Mouse (Mus musculus): ENCODE results near the gene Ntf5. TPM values are rescaled to one million over a fixed set of nuclear protein-coding genes. Genes with fewer than 3 reads are reported as not detected.

Ntf5 gene
- polyA plus RNA-seq, 1 experiment, result 0.08 TPM

DNA sequence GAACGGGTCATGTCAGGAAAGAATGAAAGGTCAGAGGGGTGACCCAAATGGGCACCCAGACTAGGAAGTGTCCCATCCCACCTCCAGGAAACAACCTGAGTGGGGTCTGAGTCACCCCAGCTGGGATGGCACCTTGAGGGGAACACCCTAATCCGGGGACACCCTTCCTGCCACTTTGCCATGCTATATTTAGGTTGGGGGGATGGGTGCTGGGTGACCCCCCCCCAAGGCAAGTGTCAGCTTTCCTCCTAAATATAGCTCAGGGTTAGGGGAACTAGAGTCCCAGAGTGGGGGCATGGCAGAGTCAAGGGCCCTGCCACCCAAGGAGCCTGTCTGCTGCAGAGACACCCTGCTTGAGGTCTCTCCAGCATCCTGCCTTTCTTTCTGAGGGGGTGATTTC lies 1.1 kb upstream of the Ntf5 start:
- Histone ChIP-seq H3K4me3 (ENCODE audit: insufficient read depth, low read length) (no peak overlapping the region), H3K27ac (ENCODE audit: insufficient read depth, low read length) (no peak overlapping the region), H3K4me1 (ENCODE audit: control insufficient read depth, insufficient read depth, low read length) (no peaks in the 10 kb centered on the region)
- TF ChIP-seq POLR2A (IDR thresholded peaks at IDR 0.05; ENCODE audit: extremely low read depth, insufficient read depth, low read length) (no peak), CTCF (IDR thresholded peaks at IDR 0.05; ENCODE audit: extremely low read depth, insufficient read depth, low read length) (no peak)

- TF ChIP-seq CTCF (IDR thresholded peaks at IDR 0.05; ENCODE audit: extremely low read depth, insufficient read depth, low read length) (no peak), POLR2A (IDR thresholded peaks at IDR 0.05; ENCODE audit: extremely low read depth, insufficient read depth, low read length) (no peak)
- no peak overlapping the region for H3K4me3 ChIP-seq (ENCODE audit: insufficient read depth, low read length)
- H3K4me1 ChIP-seq (ENCODE audit: control insufficient read depth, insufficient read depth, low read length), result no peaks in the 10 kb centered on the region
- no peak overlapping the region for H3K27ac ChIP-seq (ENCODE audit: insufficient read depth, low read length)
Observed at GRCm38 (mm10) chr7:45413864-45414739, 607 bp downstream of the Ntf5 start.

DNA sequence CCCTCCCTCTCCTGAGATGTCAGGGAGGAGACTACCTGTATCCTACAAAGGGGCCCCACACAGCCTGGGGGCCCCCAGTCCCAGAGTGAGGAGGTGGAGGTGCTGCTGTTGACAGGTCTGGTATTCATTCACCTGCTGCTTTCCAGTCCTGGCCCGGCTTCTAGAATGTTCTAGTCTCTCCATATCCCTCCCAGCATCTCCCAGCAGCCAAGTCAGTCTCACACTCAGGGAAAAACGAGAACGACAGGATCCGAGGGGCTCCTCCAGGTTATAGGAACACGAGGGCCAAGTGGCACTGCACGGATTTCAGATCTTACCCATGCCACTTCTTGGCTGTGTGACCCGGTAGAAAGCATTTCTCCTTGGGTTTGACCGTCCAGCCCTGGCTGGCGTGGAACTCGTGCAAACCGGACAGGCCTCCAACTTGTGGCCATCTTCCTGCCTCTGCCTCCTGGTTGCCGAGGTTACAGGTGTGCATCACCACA lies 1.3 kb downstream of the Ntf5 start:
- no peak for TF ChIP-seq POLR2A (IDR thresholded peaks at IDR 0.05; ENCODE audit: extremely low read depth, insufficient read depth, low read length)
- TF ChIP-seq CTCF (IDR thresholded peaks at IDR 0.05; ENCODE audit: extremely low read depth, insufficient read depth, low read length), result no peak
- no peaks in the 10 kb centered on the region for H3K4me1 ChIP-seq (ENCODE audit: control insufficient read depth, insufficient read depth, low read length)
- no peak overlapping the region for H3K27ac ChIP-seq (ENCODE audit: insufficient read depth, low read length)
- H3K4me3 ChIP-seq (ENCODE audit: insufficient read depth, low read length), result no peak overlapping the region

DNA sequence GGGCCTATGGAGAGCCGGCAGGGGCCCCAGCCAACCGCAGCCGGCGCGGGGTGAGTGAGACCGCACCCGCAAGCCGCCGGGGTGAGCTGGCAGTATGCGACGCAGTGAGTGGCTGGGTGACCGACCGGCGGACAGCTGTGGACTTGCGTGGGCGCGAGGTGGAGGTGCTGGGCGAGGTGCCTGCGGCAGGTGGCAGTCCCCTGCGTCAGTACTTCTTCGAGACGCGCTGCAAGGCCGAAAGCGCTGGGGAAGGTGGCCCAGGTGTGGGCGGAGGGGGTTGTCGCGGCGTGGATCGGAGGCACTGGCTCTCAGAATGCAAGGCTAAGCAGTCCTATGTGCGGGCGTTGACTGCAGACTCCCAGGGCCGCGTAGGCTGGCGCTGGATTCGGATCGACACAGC lies 2.1 kb downstream of the Ntf5 start:
- TF ChIP-seq POLR2A (IDR thresholded peaks at IDR 0.05; ENCODE audit: extremely low read depth, insufficient read depth, low read length), result no peak
- TF ChIP-seq CTCF (IDR thresholded peaks at IDR 0.05; ENCODE audit: extremely low read depth, insufficient read depth, low read length), result no peak
- H3K27ac ChIP-seq (ENCODE audit: insufficient read depth, low read length), result no peak overlapping the region
- H3K4me1 ChIP-seq (ENCODE audit: control insufficient read depth, insufficient read depth, low read length), result no peaks in the 10 kb centered on the region
- H3K4me3 ChIP-seq (ENCODE audit: insufficient read depth, low read length), result no peak overlapping the region

DNA sequence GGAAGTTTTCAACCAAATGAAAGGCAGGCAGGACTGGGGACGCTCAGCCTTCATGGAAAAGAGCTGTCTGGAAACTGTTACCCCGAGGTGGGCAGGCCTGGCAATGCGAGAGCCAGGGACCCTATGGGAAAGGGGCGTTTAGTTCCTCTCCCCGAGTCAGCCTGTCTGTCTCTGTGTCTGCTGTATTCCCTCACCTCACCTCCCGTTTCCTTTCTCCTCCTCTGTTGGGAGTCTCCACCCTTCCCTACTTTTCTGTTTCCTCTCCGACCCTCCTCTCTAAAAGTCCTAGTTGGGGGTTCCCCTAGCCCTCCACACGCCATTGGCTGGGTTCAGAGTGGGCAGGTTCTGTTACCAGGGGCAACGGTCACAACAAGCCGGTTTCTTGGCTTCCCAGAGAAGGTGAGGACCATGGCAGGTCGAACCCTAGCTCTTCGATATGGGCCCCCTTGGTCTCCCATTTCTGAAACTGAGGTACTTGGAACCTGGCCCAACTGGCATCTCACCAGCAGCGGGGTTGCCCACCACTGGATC lies 4.5 kb downstream of the Ntf5 start:
- no peak overlapping the region for H3K27ac ChIP-seq (ENCODE audit: insufficient read depth, low read length)
- TF ChIP-seq CTCF (IDR thresholded peaks at IDR 0.05; ENCODE audit: extremely low read depth, insufficient read depth, low read length), result no peak
- H3K4me1 ChIP-seq (ENCODE audit: control insufficient read depth, insufficient read depth, low read length), result no peaks in the 10 kb centered on the region
- H3K4me3 ChIP-seq (ENCODE audit: insufficient read depth, low read length), result no peak overlapping the region

- no peak overlapping the region for H3K4me3 ChIP-seq (ENCODE audit: insufficient read depth, low read length)
- no peak overlapping the region for H3K27ac ChIP-seq (ENCODE audit: insufficient read depth, low read length)
- no peaks in the 10 kb centered on the region for H3K4me1 ChIP-seq (ENCODE audit: control insufficient read depth, insufficient read depth, low read length)
- TF ChIP-seq POLR2A (IDR thresholded peaks at IDR 0.05; ENCODE audit: extremely low read depth, insufficient read depth, low read length), result no peak
- no peak for TF ChIP-seq CTCF (IDR thresholded peaks at IDR 0.05; ENCODE audit: extremely low read depth, insufficient read depth, low read length)
Observed at GRCm38 (mm10) chr7:45419859-45420614, 6.5 kb downstream of the Ntf5 start.

GRCm38 (mm10) chr7:45420615-45420919 lies 7.1 kb downstream of the Ntf5 start, which contains the start of gene Lhb:
Lhb (plus strand) TSS chr7:45420820.
- no peaks in the 10 kb centered on the region for H3K4me1 ChIP-seq (ENCODE audit: control insufficient read depth, insufficient read depth, low read length)
- no peak within 1 kb of the TSS for H3K27ac ChIP-seq (ENCODE audit: insufficient read depth, low read length)
- no peak for TF ChIP-seq POLR2A (IDR thresholded peaks at IDR 0.05; ENCODE audit: extremely low read depth, insufficient read depth, low read length)
- H3K4me3 ChIP-seq (ENCODE audit: insufficient read depth, low read length), result no peak within 1 kb of the TSS

GRCm38 (mm10) chr7:45421194-45421593 lies 7.7 kb downstream of the Ntf5 start:
- no peak overlapping the region for H3K4me3 ChIP-seq (ENCODE audit: insufficient read depth, low read length)
- H3K27ac ChIP-seq (ENCODE audit: insufficient read depth, low read length), result no peak overlapping the region
- TF ChIP-seq POLR2A (IDR thresholded peaks at IDR 0.05; ENCODE audit: extremely low read depth, insufficient read depth, low read length) (no peak), CTCF (IDR thresholded peaks at IDR 0.05; ENCODE audit: extremely low read depth, insufficient read depth, low read length) (no peak)
- H3K4me1 ChIP-seq (ENCODE audit: control insufficient read depth, insufficient read depth, low read length), result no peaks in the 10 kb centered on the region

DNA sequence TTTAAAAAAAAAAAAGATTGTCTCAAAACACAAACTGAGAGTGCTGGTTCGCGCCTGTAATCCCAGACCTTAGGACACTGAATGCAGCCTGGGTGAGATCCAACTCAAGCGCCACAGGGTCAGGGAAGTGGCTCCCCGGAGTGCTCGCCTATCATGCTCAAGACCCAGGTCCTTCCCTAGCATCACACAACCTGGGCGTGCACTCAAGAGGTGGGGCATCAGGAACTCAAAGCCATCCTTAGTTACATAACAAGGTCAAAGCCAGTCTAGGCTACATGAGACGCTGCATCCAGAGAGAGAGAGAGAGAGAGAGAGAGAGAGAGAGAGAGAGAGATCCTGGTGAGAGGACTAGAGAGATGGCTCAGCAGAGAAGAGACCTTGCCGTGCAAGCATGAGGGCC lies 13.1 kb downstream of the Ntf5 start:
- Histone ChIP-seq H3K4me1 (ENCODE audit: control insufficient read depth, insufficient read depth, low read length) (no peaks in the 10 kb centered on the region), H3K27ac (ENCODE audit: insufficient read depth, low read length) (no peak overlapping the region), H3K4me3 (ENCODE audit: insufficient read depth, low read length) (no peak overlapping the region)
- TF ChIP-seq CTCF (IDR thresholded peaks at IDR 0.05; ENCODE audit: extremely low read depth, insufficient read depth, low read length) (no peak), POLR2A (IDR thresholded peaks at IDR 0.05; ENCODE audit: extremely low read depth, insufficient read depth, low read length) (no peak)

GRCm38 (mm10) chr7:45433835-45434202 lies 20.3 kb downstream of the Ntf5 start:
- no peak overlapping the region for H3K27ac ChIP-seq (ENCODE audit: insufficient read depth, low read length)
- H3K4me1 ChIP-seq (ENCODE audit: control insufficient read depth, insufficient read depth, low read length), result peaks cover 2% of the 10 kb centered on the region
- no peak for TF ChIP-seq CTCF (IDR thresholded peaks at IDR 0.05; ENCODE audit: extremely low read depth, insufficient read depth, low read length)
- no peak for TF ChIP-seq POLR2A (IDR thresholded peaks at IDR 0.05; ENCODE audit: extremely low read depth, insufficient read depth, low read length)
- peak overlapping the region; percentile 81 for H3K4me3 ChIP-seq (ENCODE audit: insufficient read depth, low read length)

Measured in cortical plate, adult 2 months (tissue).